Mouse (Mus musculus) midbrain, embryonic 14.5 days (tissue): ENCODE measurements at regions not wholly inside any gene's neighbourhood (a gene's known extent, or its start where the extent isn't known, plus 50 kb on each side); places are given as distances from the start of the nearest gene placed in this dataset.
A peak's percentile ranks its signal among the peaks of the same experiment; 100 is the strongest.

Experiments used
- ATAC-seq: fragments of 200-750 bp; cut with Nextera tagmentation; 2 replicates; pipeline ENCODE4 v1.8.0; 2017; ENCODE audit warnings: moderate number of reproducible peaks, moderate library complexity; ENCODE audit not compliant: low FRiP score, low TSS enrichment
- DNase-seq: peaks from one replicate; pipeline ENCODE4 v3.0.0-alpha.2; 2015
- H3K27ac ChIP-seq: fragments of 300-500 bp; sonication (generic); replicated peaks from 2 replicates; pipeline ENCODE4 v1.5.1; 2014; ENCODE audit warnings: mild to moderate bottlenecking, low read depth, low read length, moderate library complexity
- H3K27me3 ChIP-seq: fragments of 300-500 bp; sonication (generic); 2 replicates; pipeline ENCODE4 v1.6.1; 2014; ENCODE audit warnings: low read length, control low read depth, mixed read lengths; ENCODE audit not compliant: control insufficient read depth, insufficient read depth
- H3K36me3 ChIP-seq: fragments of 300-500 bp; sonication (generic); 2 replicates; pipeline ENCODE4 v1.6.1; 2014; ENCODE audit warnings: low read length, control low read depth; ENCODE audit not compliant: control insufficient read depth, insufficient read depth
- H3K4me1 ChIP-seq: fragments of 300-500 bp; sonication (generic); 2 replicates; pipeline ENCODE4 v1.6.1; 2014; ENCODE audit warnings: mild to moderate bottlenecking, antibody characterized with exemption, low read length, control low read depth; ENCODE audit not compliant: control insufficient read depth, insufficient read depth
- H3K4me2 ChIP-seq: fragments of 300-500 bp; sonication (generic); 2 replicates; pipeline ENCODE4 v1.6.1; 2014; ENCODE audit warnings: mild to moderate bottlenecking, low read length, moderate library complexity
- H3K4me3 ChIP-seq: fragments of 300-500 bp; sonication (generic); replicated peaks from 2 replicates; pipeline ENCODE4 v1.5.1; 2014; ENCODE audit warnings: low read depth, low read length
- H3K9ac ChIP-seq: fragments of 300-500 bp; sonication (generic); replicated peaks from 2 replicates; pipeline ENCODE4 v1.6.1; 2014; ENCODE audit warnings: mild to moderate bottlenecking, low read length, moderate library complexity
- H3K9me3 ChIP-seq: fragments of 300-500 bp; sonication (generic); 2 replicates; pipeline ENCODE4 v1.6.1; 2016; ENCODE audit warnings: low read length, control low read depth, mixed read lengths; ENCODE audit not compliant: control insufficient read depth
- WGBS: fragments of 180-500 bp; shearing (Covaris S2); extraction: QIAGEN DNeasy Blood & Tissue Kit; methylation state at CpG from one replicate; pipeline ENCODE4 v1.1.7; 2014; 5-methylcytosine and 5-hydroxymethylcytosine counted together

GRCm38 (mm10) chr3:16369629-16370028 lies 363.4 kb upstream of the Gm5150 start:
- Histone ChIP-seq H3K36me3 (no peaks in the 10 kb centered on the region), H3K4me1 (no peaks in the 10 kb centered on the region), H3K9ac (no peak overlapping the region), H3K4me3 (no peak overlapping the region), H3K27ac (no peak overlapping the region), H3K27me3 (no peaks in the 10 kb centered on the region), H3K4me2 (no peak overlapping the region), H3K9me3 (no peaks in the 10 kb centered on the region)
- ATAC-seq (no peak), DNase-seq (no peak)
- WGBS, result no CpG with 5 or more reads among the region's 1 CpGs

GRCm38 (mm10) chr3:16363134-16363533 lies 356.9 kb upstream of the Gm5150 start:
- Histone ChIP-seq H3K4me3 (no peak overlapping the region), H3K4me2 (no peak overlapping the region), H3K36me3 (no peaks in the 10 kb centered on the region), H3K27me3 (no peaks in the 10 kb centered on the region), H3K9me3 (no peaks in the 10 kb centered on the region), H3K27ac (no peak overlapping the region), H3K9ac (no peak overlapping the region), H3K4me1 (no peaks in the 10 kb centered on the region)
- DNase-seq (no peak), ATAC-seq (no peak)
- WGBS, result 81% methylated on average over 3 of the region's 3 CpGs

GRCm38 (mm10) chr3:16358999-16359398 lies 352.8 kb upstream of the Gm5150 start:
- ATAC-seq (no peak), DNase-seq (no peak)
- Histone ChIP-seq H3K9ac (no peak overlapping the region), H3K4me1 (no peaks in the 10 kb centered on the region), H3K36me3 (no peaks in the 10 kb centered on the region), H3K27me3 (no peaks in the 10 kb centered on the region), H3K4me2 (no peak overlapping the region), H3K27ac (no peak overlapping the region), H3K9me3 (no peaks in the 10 kb centered on the region), H3K4me3 (no peak overlapping the region)

- no peak for ATAC-seq
- no peak overlapping the region for H3K4me2 ChIP-seq
Measured at GRCm38 (mm10) chr3:16330750-16331149, 324.5 kb upstream of the Gm5150 start.

GRCm38 (mm10) chr3:16310834-16311233 lies 304.6 kb upstream of the Gm5150 start:
- Histone ChIP-seq H3K9ac (no peak overlapping the region), H3K4me1 (no peaks in the 10 kb centered on the region), H3K27me3 (no peaks in the 10 kb centered on the region), H3K4me3 (no peak overlapping the region), H3K36me3 (no peaks in the 10 kb centered on the region), H3K4me2 (no peak overlapping the region), H3K9me3 (no peaks in the 10 kb centered on the region), H3K27ac (no peak overlapping the region)
- DNase-seq (peak; percentile 83), ATAC-seq (no peak)
- WGBS, result 43% methylated on average over 3 of the region's 3 CpGs

More at GRCm38 (mm10) chr3:16330750-16331149, 324.5 kb upstream of the Gm5150 start:
- Histone ChIP-seq H3K36me3 (no peaks in the 10 kb centered on the region), H3K4me1 (no peaks in the 10 kb centered on the region), H3K9me3 (no peaks in the 10 kb centered on the region), H3K9ac (no peak overlapping the region), H3K4me3 (no peak overlapping the region), H3K27me3 (no peaks in the 10 kb centered on the region), H3K27ac (no peak overlapping the region)
- DNase-seq, result no peak

- Histone ChIP-seq H3K4me3 (no peak overlapping the region), H3K27me3 (no peaks in the 10 kb centered on the region), H3K9me3 (no peaks in the 10 kb centered on the region), H3K9ac (no peak overlapping the region), H3K4me1 (no peaks in the 10 kb centered on the region), H3K4me2 (no peak overlapping the region), H3K27ac (no peak overlapping the region), H3K36me3 (no peaks in the 10 kb centered on the region)
- 85% methylated on average over 1 of the region's 1 CpGs for WGBS
- ATAC-seq (no peak), DNase-seq (no peak)
Measured at GRCm38 (mm10) chr3:16277407-16277806, 271.2 kb upstream of the Gm5150 start.
